Mouse (Mus musculus) erythroblast, embryonic 14.5 days (primary cell): Measurements from ENCODE around the gene Tnfsf10. TPM values are rescaled to one million over a fixed set of nuclear protein-coding genes. Genes with fewer than 3 reads are reported as not detected.
A peak's percentile ranks its signal among the peaks of the same experiment; 100 is the strongest.

ENCODE experiments used
- H3K27me3 ChIP-seq: 2 replicates; pipeline ENCODE4 v1.6.1; 2012; ENCODE audit warnings: inconsistent platforms; ENCODE audit not compliant: control insufficient read depth
- H3K36me3 ChIP-seq: 2 replicates; pipeline ENCODE4 v1.6.1; 2012; ENCODE audit warnings: mild to moderate bottlenecking, inconsistent platforms; ENCODE audit not compliant: control insufficient read depth
- H3K4me1 ChIP-seq: 2 replicates; pipeline ENCODE4 v1.6.1; 2012; ENCODE audit warnings: inconsistent platforms; ENCODE audit not compliant: control insufficient read depth
- H3K4me3 ChIP-seq: replicated peaks from 2 replicates; pipeline ENCODE3; 2012; ENCODE audit warnings: moderate library complexity, mild to moderate bottlenecking, inconsistent platforms
- H3K9me3 ChIP-seq: 2 replicates; pipeline ENCODE4 v1.6.1; 2012; ENCODE audit warnings: low read length, inconsistent platforms, mixed read lengths; ENCODE audit not compliant: control insufficient read depth
- GATA1 ChIP-seq: IDR thresholded peaks from 2 replicates; pipeline ENCODE4 v1.6.1; 2012; ENCODE audit warnings: low read length, inconsistent platforms, mixed read lengths
- TAL1 ChIP-seq: IDR thresholded peaks from 3 replicates; pipeline ENCODE4 v1.6.1; 2012; ENCODE audit warnings: low read length, inconsistent platforms, mixed read lengths
- polyA plus RNA-seq: library from polyadenylated mRNA; stranded (reverse); fragments of >175 nt; gene quantifications from 2 replicates; pipeline ENCODE4 v1.2.3, GENCODE M21; 2012

Gene Tnfsf10
- polyA plus RNA-seq, 1 experiment, result not detected

DNA sequence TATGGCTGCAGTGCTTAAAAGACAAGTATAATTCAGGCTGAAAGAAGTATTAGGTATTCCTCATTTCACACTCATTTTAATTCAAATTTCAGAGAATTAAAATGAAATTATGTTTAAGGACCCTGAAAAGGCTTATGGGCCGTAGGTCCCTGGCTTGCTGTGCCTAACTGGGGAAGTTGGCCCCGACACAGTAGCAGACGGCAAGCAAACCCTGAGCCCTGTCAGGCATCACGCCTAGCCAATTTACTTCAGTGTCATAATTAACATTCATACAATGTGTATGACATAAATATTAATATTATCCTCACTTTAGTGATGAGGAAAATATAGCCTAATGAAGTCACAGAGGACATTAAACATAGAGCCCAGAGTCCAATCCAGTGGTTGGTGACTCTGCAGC lies 16.4 kb upstream of the Tnfsf10 start:
- Histone ChIP-seq H3K9me3 (no peaks in the 10 kb centered on the region), H3K4me1 (no peaks in the 10 kb centered on the region), H3K36me3 (no peaks in the 10 kb centered on the region), H3K4me3 (no peak overlapping the region), H3K27me3 (no peaks in the 10 kb centered on the region)
- TF ChIP-seq TAL1 (no peak), GATA1 (no peak)

DNA sequence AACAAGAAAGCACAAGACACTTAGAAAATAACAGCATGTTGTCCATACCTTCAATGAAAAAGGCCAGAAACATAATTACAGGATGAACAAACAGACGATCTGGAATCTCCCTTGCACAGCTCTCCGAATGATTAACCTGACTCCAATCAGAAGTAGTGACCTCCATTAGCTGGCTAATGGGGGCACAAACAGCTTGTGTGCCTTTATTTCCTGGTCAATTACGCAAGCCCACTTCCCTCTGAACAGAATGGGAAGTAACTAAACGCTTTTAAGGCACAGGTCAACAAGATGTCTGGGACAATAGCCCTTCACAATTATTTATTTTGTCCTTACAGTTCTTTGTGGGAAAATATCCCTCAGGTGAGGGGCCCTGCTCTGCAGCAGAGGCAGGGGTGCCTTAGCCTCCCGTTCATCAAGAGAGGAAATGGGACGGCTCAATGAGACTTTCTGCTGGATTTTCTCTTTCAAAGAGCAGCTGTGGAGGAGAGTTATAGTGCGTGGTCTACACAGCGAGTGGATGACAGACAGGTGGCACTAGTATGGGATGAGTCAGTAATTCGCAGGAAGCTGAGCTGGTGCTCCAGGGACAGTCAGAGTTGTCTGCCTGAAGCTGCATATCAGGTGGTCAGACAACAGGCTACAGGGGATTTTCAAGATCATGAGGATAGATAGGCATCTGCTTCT lies 14.3 kb upstream of the Tnfsf10 start:
- Histone ChIP-seq H3K9me3 (no peaks in the 10 kb centered on the region), H3K27me3 (no peaks in the 10 kb centered on the region), H3K4me1 (no peaks in the 10 kb centered on the region), H3K4me3 (no peak overlapping the region), H3K36me3 (no peaks in the 10 kb centered on the region)
- no peak for TF ChIP-seq TAL1
- no peak for TF ChIP-seq GATA1

DNA sequence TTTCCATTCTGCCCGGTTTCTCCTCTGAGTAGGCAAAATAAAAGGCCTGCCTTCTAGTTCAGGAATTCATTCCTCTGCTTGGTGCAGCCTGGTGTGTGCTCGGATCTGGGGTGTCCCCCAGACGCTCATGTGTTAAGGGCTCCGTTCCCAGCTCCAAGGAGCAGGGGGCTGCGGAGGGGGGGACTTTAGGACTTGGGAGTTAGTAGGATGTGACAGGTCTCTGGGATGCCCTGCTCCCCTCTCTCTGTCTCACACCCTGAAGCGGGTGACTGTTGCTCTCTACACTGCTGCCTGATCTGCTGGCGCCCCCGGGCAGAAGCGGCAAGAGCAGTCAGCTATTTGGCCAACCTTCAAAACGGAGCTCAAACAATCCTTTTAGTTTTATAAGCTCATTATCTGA lies 10.0 kb upstream of the Tnfsf10 start:
- TF ChIP-seq TAL1, result no peak
- no peak for TF ChIP-seq GATA1
- H3K4me3 ChIP-seq, result no peak overlapping the region
- no peaks in the 10 kb centered on the region for H3K36me3 ChIP-seq
- no peaks in the 10 kb centered on the region for H3K9me3 ChIP-seq
- H3K4me1 ChIP-seq, result no peaks in the 10 kb centered on the region
- H3K27me3 ChIP-seq, result no peaks in the 10 kb centered on the region

DNA sequence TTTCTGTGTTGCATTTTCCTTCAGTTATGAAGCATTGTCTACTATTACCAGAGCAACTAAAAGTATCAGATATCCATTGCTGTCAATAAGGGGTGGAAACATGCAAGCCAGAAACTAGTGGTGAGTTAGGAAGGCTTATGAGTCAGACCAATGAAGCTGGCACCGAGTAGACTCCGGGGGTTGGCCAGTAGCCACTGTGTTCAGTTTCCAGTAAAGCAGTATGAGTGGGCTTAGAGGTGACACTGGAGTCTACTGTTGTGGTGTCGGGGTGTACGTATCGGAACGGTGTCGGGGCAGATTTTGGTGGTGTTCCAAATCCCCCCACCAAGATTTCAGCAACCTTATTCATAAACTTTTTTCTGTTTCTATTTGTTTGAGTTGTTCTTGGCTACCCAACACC lies 5.9 kb upstream of the Tnfsf10 start:
- Histone ChIP-seq H3K27me3 (no peaks in the 10 kb centered on the region), H3K4me3 (no peak overlapping the region), H3K36me3 (no peaks in the 10 kb centered on the region), H3K9me3 (no peaks in the 10 kb centered on the region), H3K4me1 (0 out of 2 replicates have a peak, but pooled peaks cover 2% of the 10 kb centered on the region)
- TF ChIP-seq GATA1 (no peak), TAL1 (no peak)

DNA sequence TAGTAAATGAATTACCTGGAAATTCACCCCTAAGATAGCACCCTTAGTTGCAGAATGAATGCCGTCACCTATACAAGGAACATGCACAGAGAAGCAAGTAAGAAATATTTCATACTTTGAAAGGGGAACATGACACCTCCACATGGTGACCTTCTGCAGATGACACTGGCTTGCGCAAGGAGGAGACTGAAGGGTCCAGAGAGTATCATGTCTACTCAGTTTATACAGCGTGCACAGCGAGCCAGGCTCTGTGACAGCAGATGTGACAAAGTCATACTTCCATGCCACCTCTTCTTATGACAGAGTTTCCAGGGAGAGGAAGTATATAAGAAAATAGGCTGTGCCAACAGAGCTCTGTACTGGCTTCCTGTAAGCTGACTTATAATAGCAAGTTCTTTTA lies 5.4 kb upstream of the Tnfsf10 start:
- no peaks in the 10 kb centered on the region for H3K27me3 ChIP-seq
- H3K9me3 ChIP-seq, result no peaks in the 10 kb centered on the region
- TF ChIP-seq GATA1 (no peak), TAL1 (no peak)
- H3K4me3 ChIP-seq, result no peak overlapping the region
- 0 out of 2 replicates have a peak, but pooled peaks cover 2% of the 10 kb centered on the region for H3K4me1 ChIP-seq
- H3K36me3 ChIP-seq, result no peaks in the 10 kb centered on the region

DNA sequence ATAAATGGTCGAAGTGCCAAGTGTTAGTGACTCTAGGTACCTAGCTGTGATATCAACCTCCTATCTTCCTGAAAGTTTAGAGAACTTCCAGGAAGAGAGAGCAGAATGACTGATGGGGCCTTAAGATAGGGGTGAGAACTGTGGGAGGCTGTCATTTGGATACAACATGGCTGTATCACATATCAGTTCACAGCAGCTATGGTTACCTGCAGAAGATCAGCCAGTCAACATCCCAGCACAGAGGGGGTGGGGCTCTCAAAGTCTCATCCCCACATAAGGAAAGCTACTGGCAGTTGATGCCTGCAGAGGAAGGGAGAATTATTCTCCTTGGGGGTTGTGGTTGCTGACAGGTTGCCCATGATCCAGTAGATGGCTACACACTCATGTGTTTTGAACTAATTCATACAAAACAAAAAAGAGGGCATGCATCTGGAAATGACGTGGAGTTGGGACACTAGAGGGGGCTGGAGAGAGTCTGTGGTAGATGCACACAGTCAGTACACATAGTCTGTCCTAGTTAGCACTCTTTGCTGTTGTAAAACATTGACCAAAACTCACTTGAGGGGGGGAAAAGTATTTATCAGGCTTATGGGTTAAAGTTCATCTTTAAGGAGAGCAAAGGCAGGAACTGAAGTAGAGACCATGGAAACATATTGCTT lies 2.2 kb upstream of the Tnfsf10 start:
- Histone ChIP-seq H3K4me1 (peaks cover 5% of the 10 kb centered on the region; the same call in 1 of the 2 replicates), H3K36me3 (no peaks in the 10 kb centered on the region), H3K4me3 (no peak overlapping the region), H3K27me3 (no peaks in the 10 kb centered on the region), H3K9me3 (no peaks in the 10 kb centered on the region)
- TF ChIP-seq TAL1 (no peak), GATA1 (no peak)

DNA sequence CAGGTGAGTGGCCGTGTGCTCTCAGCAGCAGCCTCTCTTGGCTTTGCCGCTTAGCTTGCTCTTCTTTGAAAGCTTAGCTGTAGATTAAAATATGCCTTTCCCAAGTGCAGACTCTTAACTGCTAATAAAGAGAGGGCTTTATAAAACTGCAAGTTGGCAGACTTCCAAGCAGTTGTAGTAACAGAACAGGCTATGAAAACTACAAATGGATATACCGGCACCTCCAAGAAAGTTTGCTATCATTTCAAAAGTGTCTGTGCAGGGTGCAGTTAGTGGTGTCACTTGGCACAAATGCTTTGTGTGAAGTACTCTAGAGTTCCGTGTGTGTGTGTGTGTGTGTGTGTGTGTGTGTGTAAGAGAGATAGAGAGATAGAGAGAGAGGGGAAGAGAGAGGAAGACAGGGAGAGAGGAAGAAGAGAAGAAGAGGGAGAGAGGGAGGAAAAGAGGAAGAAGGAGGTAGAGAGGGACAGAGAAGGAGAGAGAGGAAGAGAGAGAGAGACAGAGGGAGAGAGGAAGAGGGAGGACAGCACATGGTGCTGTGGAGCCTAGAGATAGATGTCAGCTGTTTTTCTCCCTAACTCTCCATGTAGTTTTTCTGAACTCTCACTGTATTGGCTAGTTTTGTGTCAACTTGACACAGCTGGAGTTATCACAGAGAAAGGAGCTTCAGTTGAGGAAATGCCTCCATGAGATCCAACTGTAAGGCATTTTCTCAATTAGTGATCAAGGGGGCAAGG lies 628 bp downstream of the Tnfsf10 start:
- H3K27me3 ChIP-seq, result no peaks in the 10 kb centered on the region
- H3K36me3 ChIP-seq, result no peaks in the 10 kb centered on the region
- H3K4me3 ChIP-seq, result peak overlapping the region; percentile 35
- peaks cover 5% of the 10 kb centered on the region; the same call in 1 of the 2 replicates for H3K4me1 ChIP-seq
- TF ChIP-seq TAL1 (no peak), GATA1 (no peak)
- no peaks in the 10 kb centered on the region for H3K9me3 ChIP-seq

DNA sequence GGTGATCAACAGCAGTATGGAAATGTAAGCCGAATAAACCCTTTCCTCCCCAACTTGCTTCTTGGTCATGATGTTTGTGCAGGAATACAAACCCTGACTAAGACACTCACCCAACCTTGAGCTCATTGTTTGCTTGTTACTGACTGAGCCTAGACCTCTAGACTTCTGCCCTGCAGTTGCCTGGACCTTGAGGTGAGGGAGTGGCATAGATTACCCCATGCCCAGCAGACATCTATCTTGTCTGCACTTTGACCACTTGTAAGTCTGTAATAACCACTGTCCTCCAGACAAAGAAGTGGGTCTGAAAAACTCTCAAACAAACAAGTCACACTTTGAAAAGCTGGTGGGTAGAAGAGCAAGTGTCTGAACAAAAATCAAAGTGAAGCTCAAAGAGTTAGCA lies 2.8 kb downstream of the Tnfsf10 start:
- Histone ChIP-seq H3K4me3 (no peak overlapping the region), H3K36me3 (no peaks in the 10 kb centered on the region), H3K27me3 (no peaks in the 10 kb centered on the region), H3K4me1 (peaks cover 2% of the 10 kb centered on the region; the same call in 1 of the 2 replicates), H3K9me3 (no peaks in the 10 kb centered on the region)
- TF ChIP-seq TAL1, result no peak
- TF ChIP-seq GATA1, result no peak

DNA sequence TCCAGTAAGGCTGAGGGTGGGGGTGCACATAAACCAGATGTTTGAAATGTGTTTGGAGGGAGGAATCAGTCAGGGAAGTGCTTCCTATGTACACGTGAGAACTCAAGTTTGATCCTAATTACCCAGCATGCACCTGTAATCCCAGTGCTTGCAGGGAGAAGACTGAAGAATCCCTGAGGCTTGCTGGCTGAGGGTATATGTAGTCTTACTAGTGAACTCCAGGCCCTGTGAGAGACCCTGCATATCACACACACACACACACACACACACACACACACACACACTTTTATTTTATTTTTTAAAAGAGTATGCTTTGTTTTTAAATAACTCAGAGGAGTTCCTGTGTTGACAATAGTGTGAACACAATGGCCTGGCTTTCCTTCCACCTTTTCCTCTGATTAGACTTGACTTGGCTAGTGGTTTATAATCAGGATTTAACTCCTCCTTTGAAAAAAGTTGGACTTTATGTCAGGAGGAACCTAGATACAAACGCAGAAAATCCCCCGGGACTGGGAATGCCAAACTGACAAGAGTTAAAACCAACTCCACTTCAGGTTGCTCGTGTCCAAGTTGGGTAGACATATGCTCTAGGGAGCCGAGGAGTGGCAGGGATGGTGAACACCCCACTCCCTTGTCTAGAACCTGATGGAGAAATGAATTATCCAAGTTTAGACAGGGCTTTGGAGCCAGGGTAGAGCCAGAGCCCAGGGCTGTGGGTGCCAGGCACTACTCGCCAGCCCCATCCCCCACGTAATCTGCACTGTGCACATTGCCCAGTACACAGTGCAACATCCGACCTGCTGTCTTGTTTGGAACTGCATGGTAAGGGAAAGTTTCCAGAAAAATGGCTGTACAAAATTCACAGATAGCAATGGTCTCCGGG lies 4.0 kb downstream of the Tnfsf10 start:
- TF ChIP-seq GATA1, result no peak
- TF ChIP-seq TAL1, result no peak
- no peaks in the 10 kb centered on the region for H3K36me3 ChIP-seq
- no peak overlapping the region for H3K4me3 ChIP-seq
- peaks cover 2% of the 10 kb centered on the region; the same call in 1 of the 2 replicates for H3K4me1 ChIP-seq
- no peaks in the 10 kb centered on the region for H3K27me3 ChIP-seq
- H3K9me3 ChIP-seq, result no peaks in the 10 kb centered on the region
